Mouse (Mus musculus) frontal cortex, postnatal 14 days (tissue): ENCODE results near the gene Slc6a8.

Source experiments
- DNase-seq, 2 experiments: peaks; one replicate each; pipeline ENCODE4 v3.0.0; 2022; ENCODE audit warnings: low spot score in 2 of 2

Gene Slc6a8

DNA sequence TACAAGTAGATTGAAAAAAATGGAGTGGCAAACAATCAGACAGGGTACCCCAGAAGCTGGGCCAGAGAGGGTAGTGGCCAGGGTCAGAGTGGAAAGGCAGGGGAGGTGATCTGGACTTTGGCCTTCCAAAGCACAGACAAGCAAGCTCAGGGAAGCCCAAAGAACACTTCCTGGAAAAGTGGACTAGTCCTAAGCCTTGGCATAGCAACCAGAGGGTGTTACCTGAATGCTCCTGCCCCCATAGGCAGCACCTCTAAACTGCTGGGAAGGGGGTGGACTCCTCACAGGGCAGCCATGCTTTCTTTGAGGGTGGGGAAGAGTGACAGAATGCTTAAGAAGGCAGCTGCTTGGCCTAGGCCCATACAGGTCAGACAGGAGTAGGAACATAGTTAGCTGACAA is 12.0 kb downstream of the Slc6a8 start:
- no peak for DNase-seq

DNA sequence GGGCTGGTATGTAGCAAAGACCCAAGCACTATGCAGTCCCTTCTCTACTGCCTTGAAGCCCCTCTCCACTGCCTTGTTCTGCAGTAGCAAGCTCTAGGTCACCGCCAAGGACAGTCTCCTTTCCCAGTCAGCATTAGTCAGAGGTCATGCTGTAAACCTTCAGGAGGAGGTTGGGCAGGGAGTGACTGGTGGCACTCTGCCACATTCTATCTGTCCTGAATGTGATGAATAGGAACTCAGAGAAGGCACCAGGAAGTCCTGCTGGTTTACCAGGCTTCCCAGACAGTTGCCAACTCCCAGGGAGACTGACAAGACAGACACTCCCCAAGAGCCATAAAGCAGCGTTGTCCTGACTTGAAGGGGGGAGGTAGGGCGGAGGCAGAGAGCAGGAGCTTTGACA is 12.7 kb downstream of the Slc6a8 start:
- no peak for DNase-seq

GRCm38 (mm10) chrX:73690917-73691629 is 18.1 kb downstream of the Slc6a8 start:
- peak in 1 of 2 experiments; percentile 32 for DNase-seq

DNA sequence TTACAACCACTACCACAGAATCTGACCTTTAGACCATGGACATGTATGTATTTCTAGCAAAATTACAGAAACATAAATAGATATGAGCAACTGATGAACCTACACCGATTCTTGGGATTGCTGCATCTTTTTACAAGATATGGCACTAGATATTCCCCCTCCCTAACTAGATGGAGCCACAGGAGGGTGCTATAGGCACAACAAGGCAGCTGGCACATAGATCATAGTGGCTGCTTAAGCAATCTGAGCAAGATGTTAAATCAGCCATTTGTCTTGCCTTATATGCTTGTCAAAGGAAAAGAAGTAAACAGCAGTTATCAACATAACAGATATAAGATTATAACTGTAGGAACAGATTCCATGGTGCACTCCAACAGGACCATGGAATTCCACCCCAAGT is 27.5 kb downstream of the Slc6a8 start:
- DNase-seq, result no peak

DNA sequence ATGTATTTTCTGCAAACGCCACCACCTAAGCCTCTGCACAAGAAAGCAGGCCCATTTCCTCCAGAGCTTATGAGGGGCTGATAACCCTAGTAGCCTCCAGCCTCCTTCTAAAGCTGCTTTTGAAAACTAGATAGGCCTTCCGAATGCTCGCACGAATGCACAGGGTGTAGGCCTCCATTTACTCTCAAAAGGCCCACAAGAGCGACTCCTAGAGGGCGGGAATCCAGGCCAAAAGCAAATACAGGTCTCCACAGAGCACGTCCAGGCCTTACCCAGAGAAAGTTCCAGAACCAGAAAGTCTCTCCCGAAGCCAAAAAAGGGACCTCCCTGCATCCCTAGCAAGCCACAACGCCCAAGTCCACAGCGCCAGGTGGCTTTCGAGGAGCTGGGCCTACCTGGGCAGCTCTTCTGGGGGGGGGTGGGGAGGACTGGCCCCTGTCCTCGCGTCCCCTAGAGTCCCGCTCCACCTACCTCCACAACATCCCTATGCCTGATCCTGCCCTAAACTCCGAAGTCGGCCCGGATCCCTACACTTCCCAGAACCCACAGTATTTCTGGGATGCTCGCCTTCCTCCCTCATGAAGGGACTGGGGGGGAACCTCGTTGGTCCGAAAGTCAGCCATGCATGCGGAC is 42.6 kb downstream of the Slc6a8 start:
- DNase-seq, result no peak

DNA sequence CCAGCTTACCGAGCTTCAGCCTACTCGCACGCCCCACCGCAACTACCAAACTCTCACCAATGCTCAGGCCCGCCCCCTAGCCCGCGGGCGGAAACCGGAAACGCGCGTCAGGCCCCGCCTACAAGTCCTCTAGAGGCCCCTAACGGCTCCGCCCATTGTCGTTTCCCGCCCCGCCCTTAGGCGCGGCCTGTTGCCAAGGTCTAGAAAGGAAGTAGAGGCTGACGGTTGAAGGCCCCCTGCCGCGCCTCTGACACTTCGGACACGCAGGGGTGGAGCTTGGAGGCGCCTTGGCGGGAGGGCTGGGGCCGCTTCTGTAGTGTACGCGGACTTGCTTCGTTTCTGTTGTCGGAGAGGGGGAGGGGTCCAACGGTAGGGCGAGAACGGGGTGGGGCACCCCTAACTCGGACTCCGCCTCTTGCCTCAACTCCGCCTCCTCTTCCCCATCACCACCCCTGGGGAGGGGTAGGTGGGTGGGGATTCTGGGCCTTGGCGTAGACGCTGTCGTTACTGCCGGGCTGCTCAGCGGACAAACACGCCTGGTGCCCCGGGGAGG is 43.2 kb downstream of the Slc6a8 start, which contains the start of the genes Bcap31 and Abcd1:
Bcap31 (minus strand) TSS at position 67 of the 553 bp plus-strand sequence.
Abcd1 (plus strand) TSS at position 489 of the 553 bp plus-strand sequence.
- peak; percentile 84 to 90 for DNase-seq

GRCm38 (mm10) chrX:73716709-73717545 is 44.0 kb downstream of the Slc6a8 start:
- peak in 1 of 2 experiments; percentile 5 for DNase-seq

DNA sequence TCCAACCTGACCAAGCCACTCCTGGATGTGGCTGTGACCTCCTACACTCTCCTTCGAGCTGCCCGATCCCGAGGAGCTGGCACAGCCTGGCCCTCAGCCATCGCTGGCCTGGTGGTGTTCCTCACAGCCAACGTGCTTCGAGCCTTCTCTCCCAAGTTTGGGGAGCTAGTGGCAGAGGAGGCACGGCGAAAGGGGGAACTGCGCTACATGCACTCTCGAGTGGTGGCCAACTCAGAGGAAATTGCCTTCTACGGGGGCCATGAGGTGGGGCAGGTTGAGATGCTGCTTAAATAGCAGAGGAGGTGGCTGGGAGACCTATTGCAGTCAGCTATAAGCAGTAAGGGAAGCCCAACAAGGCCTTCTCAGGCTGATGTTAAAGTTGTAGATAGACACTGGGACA is 44.7 kb downstream of the Slc6a8 start:
- DNase-seq, result no peak

- no peak for DNase-seq
Measured at GRCm38 (mm10) chrX:73718271-73718670, 45.3 kb downstream of the Slc6a8 start.

DNA sequence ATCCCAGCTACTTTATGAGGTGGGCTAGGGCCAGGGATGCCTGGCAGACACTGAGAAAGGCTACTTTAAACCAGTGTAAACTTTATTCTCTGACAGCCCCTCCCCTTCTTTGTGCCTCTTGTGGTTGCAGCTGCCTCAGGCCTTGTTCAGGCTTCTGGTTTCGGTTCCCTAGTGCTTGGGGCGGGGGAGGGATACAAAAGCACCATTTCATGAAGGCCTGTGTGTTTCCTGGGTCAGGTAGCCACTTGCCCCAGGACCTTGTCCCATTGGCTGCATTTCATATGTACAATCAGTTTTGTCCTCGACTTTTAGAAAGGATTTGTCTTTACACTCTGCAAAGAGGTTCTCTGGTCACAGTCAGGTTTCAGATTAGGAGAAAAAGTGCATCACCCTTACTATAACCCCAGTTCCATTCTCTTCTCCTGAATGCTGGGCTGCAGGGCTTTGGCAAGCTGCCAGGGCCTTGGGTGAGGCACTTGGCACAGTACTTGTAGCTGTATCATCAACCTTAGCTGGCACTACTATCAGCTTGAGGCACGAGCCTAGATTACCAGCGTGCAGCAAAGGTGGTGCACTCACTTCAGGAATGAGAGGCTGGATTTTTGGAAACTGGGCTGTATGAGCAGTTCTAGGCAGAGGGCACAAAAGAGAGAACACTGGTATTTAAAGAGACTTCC is 45.9 kb downstream of the Slc6a8 start:
- no peak for DNase-seq

DNA sequence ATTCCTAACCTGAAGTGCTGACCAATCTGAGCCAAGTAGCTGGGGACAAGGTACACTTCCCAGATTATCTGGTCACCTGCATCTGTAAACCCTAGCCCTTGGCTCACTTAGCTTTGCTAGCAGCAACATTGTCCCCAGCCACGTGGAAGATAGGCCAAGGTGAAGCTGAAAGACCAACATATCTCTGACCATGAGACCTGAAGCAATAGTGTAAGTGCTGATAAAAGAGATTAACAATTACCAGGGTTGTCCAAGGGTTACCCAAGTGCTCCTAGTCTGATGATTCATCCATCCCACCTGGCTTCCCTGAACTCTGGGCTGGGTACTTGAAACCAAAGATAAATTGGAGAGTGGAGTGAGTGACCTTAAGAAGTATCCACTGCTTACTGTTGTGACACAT is 58.0 kb downstream of the Slc6a8 start:
- DNase-seq, result no peak
